Mouse (Mus musculus) megakaryocyte, embryonic 14.5 days (primary cell): Measurements from ENCODE around the gene Abhd12.

Experiments
- FLI1 ChIP-seq: IDR thresholded peaks from 2 replicates; pipeline ENCODE4 v1.6.1; 2012; ENCODE audit warnings: low read length, inconsistent platforms, mixed read lengths
- GATA1 ChIP-seq: IDR thresholded peaks from 3 replicates; pipeline ENCODE4 v1.6.1; 2012; ENCODE audit warnings: mixed read lengths, low read length, inconsistent platforms, borderline replicate concordance

GRCm38 (mm10) chr2:150930806-150931205 lies 26.3 kb upstream of the Abhd12 start:
- TF ChIP-seq GATA1 (no peak), FLI1 (no peak)
